Mouse (Mus musculus): ENCODE measurements around the gene Zbtb18.

The Zbtb18 gene

DNA sequence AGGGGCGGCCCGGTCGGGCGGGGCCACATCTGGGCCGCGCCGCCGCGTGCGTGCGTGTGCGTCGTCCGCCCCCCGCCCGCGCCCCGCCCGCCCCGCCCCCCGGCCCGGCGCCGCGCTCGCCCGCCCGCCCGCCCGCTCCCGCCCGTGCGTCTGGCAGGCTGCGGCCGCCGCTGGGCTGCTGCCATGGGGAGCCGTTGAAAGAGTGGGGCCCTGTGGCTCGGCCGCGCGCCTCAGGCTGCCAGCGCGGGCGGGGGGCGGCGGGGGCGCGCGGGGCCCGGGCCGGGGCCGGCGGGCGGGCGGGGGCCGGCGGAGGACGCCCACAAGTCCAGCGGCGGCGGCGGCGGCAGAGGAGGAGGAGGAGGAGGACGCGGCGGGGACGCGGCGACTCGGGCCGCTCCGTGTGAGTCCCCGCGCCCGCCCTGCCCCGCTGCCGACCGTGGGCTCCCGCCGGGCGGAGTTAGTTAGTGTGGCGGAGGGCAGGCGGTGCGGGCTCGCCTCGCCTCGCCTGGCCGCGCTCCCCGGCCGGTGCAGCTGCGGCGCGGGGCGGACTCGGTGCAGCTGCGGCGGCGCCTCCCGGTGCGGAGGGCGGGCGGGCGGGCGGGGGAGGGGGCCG is at the start of gene Zbtb18:
Zbtb18 (plus strand) TSS at position 156 of the 613 bp plus-strand sequence.
- DNase-seq (ENCODE audit: low spot score) = no peak

DNA sequence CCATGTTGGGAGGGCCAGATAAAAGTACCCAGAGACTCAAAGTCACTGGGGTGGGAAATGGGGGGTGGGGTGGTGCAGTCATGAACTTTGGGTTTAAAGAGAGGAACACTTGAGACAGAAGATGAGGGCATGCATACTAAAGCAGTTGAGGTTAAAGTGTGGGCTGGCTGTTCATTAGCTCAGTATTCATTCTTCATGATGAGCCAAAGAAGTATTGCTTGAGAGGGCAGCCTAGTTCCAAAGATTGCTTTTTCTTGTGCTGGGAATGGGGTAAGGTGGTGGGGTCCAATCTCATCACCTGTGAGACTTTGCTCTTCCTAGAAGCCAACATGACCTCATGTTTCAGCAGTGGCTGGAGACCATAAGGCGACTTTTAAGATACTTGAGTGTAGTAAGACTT is 44.7 kb upstream of the Zbtb18 start:
- no peak for DNase-seq (ENCODE audit: low spot score)

DNA sequence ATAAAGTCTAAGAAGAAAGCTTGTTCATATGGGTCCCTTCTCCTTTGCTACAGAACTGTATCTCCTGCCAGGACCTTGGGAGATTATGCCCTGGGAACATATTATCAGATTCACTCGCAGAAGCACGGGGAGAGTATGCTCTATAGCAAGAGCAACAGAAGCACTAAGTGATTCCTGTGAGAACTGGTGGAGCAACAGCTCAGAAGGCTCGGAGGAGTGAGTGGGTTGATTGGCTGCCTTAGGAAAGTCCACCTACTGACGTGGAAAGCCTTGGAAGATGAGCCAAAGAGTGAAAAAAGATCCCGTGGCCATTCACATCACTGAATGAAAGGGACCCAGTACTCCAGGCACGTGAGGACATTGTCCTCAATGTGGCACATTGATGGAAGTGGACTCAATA is 37.0 kb upstream of the Zbtb18 start:
- DNase-seq (ENCODE audit: low spot score) = no peak

DNA sequence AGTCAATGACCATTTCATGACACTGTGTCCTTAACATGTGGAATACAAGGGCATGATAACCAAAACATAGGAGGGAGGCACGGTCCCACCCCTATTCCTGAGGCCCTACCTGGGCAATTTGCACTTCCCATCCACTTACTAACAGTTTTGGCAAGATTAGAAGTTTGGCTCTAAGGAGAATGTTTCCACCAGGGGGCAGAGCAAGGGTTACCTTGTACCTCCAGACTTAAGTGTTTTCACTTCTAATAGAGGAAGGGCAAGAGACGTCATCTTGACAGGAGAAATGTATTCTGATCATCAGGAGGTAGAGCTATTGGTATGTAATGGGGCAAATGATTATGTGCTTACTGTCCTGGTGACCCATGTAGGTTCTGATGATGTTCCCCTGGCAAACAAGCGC is 33.5 kb upstream of the Zbtb18 start:
- peak; percentile 20 for DNase-seq (ENCODE audit: low spot score)

DNA sequence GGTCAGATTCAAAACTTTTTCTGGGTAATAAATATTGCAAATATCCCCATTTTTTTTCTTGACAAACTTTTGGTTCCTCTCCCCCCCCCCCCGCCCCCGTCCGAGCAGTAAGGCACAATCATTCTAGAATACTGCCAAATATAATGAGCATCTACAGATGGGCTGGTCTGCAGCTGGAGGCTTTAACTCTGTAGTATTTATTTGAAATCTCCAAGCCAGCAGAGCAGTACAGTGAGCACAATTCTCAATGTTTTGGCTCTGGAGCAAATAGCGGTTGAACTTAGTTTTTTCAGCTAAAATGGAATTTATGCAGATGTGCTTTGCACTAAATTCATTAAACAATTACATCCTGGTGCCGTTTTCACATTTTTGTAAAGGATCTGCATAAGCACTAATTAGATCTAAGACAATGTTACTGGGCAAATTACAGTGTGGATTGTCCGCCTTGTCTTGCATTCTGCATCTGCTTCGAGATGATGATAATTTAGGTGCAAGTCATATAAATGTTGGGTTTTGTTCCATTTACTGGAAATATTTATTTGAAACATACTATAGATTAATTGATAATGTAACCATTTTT is 31.3 kb upstream of the Zbtb18 start:
- DNase-seq (ENCODE audit: low spot score) = no peak

DNA sequence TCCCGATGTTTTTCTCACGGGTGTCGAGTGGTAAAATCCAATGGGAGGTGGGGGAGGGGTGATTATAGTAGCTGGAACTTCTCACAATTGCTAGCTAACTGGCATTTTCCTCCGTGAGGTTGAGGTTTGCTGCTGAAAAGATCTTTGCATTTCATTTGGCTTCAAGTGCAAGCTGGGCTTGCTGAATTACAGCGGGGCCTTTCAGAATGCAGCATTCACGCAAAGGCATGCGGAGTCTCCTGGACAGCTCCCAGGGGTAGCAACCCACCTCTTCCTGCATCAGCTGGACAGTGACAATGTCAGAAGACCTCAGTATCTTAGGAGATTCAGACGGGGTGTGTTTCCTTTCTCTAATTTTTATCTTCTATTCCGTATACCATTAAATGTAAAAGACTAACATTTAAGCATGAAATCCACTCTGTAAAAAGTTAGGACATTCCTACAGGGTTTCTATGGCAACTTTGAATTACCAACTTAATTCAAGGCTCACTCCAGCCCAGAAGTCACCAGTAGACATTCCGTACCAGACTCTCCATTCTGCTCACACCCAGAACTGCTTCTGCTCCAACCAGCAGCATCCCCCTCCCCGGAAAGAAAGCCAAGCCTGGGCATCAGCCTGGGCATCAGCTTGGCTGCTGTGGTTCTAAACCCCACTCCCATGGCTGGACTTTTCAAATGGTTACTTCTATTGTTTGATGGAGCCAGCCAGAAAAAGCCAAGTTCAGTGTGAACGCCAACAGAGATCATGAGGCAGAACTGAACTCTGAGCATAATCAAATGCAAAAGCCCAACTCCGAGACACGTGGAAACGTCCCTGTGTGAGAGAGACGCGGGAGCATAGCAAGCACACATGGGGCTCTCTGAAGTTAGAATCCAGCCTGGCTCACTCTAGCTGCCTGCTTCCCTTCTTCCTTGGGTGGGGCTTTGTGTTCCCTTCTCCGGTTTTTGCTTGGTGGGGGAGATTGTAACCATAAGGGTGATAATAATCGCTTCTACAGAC is 30.5 kb upstream of the Zbtb18 start:
- peak; percentile 56 for DNase-seq (ENCODE audit: low spot score)

DNA sequence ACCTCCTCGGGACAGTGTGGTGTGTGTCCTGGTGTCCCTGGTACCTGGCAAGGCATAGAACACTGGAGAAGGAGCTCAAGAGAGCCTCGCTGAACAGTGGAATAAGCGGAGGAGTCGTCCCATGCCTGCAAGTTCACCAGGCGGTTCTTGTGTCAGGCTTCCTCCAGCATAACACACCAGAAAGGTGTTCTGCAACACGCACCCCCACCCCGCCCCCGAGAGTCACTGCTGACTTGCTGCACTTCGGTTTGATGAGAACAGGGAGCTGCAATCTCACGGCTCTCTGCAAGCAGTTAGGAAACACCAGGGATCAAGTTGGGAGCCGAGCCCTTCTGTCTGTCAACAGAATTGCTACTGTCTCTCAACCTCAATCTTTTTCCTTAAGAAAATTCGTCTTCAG is 22.8 kb upstream of the Zbtb18 start:
- no peak for DNase-seq (ENCODE audit: low spot score)

DNA sequence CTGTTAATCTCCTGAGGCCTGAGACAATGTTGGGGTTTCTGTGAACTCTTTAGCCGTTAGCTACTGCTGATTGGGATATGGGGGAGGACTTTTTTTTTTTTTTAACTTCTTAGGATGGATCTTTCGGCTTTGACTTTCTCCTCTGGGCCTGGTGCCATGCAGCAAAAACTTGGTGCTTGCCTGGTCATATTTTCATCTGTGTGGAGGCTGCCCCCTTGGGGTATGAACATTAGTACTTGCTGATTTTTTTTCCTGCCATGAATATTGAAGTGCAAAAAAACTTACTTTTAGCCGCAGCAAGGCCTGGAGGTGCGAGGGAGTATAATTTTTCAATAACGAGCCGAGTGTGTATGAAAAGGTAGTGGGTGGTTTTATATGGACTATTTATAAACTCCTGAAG is 22.0 kb upstream of the Zbtb18 start:
- DNase-seq (ENCODE audit: low spot score) = no peak

DNA sequence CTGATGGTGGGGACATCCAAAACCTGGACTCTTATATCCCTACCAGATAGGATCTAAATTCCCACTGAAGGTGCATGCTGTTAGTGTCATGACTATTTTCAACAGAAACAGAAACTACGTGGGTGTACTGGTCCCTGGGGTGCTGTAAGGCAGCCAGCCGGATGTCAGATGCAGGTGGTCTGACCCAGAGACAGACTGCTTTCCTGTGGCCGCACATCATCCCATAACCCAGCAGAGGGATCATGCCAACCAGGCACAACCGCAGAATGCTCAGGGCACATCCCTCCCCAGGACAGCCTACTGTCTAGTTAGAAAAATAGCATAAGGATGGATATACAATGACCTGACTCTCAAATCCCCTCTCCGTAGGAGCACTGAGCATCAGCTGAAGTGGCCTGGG is 14.3 kb upstream of the Zbtb18 start:
- DNase-seq (ENCODE audit: low spot score) = no peak

DNA sequence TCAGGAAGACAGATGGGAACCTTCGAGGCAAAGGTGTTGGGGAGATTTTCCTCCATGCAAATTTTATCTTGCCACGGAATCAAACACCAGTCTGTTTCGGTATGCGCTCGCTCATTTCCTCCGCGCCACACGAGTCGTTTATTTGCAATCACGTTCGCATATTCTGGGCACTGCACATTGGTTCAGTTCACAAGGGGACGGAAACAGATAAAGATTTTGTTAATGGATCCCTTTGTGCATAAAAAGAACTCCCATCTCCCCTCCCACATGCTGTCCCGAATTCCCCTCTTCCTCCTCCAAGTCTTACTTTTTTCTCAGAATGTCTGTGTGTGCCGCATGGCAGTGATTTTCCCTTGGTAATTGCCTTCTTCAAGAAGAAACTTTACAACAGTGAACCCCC is 13.8 kb upstream of the Zbtb18 start:
- DNase-seq (ENCODE audit: low spot score) = no peak

DNA sequence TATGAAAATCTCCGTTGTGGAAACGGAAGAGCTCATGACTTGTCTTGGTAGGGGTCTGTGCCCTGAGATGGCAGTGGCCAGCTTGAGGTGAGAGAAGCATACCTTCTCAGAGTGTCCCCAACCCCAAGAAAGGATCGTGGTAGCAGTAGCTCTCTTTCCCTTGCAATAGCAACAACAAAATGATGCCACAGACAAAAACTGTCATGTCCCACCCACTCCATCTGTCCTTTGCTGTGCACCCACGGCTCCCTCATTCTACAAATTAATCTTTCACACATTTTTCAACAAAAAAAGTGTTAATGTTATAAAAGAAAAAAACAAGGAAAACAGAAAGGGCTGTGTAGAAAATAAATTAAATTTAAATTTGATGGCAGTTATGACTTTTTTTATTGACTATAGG is 13.1 kb upstream of the Zbtb18 start:
- no peak for DNase-seq (ENCODE audit: low spot score)

DNA sequence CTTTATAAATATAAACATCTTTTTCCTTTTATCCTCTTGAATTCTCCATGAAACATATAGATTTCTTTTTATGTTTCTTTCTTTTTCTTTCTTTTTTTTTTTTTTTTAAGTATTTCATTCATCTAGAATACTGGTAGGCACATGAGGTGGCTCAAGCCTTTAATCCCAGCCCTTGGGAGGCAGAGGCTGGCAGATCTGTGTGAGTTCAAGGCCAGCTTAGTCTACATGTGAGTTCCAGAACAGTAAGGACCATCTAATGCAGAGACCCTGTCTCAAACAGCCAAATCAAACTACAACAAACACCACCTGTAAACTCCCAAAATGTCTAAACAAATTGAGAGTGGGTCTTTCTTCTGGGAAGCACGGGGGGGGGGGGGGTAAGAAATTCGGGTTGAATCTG is 1.7 kb upstream of the Zbtb18 start:
- no peak for DNase-seq (ENCODE audit: low spot score)

DNA sequence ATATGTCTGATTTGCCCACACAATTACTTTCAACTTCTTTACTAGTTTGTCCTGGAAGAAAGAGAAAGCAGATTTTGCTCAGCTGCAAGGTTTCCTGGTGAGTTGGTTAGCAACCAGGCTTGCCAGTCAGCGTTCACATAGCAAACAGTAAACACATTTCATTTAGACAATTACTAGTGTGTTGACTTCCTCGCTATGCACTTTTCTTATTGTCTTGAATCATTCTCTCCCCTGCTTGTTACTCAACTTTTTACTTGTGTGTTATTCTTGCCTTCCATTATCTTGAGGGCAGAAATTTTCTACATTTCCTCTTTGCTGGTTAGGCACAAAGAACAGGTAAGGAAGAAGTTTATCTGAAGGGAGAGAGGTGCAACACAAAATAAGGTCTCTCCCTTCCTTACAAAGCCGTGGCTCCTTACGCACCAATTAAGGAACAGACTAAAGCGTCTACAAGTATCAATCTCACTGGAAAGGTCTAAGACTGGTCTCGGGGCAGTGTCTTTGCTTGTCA is 1.1 kb upstream of the Zbtb18 start:
- DNase-seq (ENCODE audit: low spot score) = peak; percentile 44

DNA sequence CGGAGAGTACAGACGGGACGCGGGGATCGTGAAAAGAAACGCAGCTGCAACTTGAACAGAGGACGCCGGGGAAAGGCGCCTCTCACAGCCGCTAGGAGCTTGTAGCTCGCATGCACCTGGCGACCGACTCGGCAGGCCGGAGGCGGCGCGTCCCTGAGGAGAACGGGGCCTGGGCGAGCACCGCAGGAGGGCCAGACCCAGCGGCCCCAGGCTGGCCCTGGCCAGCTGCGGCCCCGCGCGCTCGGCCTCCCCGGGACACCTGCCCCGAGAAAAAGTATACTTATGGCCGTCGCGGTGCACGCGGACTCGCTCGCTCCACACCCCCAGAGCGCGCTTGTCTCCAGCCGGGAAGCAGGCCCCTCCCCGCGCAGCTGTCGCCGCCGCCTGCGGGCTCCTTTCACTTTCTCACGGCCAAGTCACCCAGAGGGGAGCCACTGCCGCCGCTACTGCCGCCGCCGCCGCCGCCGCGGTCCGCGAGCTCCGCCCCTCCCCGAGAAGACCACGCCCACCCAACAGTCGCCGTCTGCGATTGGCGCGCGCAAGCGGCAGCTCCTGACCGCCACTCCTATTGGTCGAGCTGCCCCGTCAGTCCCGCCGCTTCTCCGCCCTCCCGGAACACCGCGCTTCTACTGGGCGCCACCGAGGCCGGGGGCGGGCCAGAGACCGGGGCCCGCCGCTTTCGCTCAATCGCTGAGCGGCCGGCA is 507 bp upstream of the Zbtb18 start:
- DNase-seq (ENCODE audit: low spot score) = peak; percentile 97

DNA sequence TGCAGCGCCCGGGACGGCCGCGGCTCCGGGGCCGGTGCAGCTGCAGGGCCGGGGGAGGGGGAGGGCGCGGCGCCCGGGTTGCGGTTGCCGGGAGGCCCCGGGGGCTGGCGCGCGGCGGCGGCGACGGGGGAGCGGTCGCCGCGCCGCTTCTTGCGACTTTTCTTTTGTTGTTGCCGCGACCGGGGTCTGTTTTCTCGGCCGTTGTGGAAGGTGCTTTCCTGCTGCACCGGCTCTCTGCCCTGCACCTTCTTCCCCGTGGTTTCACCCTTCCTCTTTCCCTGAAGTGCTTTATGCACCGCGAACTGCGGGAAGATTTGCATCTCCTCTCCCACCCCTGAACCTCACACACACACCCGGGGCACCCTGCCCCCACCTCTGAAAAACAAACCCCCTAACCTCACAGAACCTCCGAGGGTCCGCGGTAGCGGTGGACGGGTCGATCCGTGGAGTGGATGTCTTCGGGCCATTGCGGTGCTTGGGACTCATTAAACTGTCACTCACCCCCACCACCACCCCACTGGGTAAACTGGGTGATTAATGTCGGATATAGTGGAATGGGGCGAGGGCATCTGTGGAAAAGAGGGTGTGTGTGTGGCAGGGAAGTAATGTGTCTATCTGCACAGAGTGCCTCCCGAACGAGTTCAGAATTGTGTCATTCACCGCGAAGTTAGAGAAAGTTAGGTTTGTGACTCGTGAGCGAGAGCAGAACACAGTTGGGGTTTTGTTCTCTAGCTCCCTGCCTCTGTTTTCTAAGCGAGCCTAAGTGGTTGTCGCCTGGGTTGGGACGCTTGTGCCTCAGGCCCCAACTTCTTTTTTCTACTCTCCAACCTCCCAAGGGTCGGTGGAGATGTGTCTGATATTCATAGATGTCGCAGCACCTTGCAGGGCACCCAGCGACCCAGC is 921 bp downstream of the Zbtb18 start:
- DNase-seq (ENCODE audit: low spot score) = peak; percentile 55

DNA sequence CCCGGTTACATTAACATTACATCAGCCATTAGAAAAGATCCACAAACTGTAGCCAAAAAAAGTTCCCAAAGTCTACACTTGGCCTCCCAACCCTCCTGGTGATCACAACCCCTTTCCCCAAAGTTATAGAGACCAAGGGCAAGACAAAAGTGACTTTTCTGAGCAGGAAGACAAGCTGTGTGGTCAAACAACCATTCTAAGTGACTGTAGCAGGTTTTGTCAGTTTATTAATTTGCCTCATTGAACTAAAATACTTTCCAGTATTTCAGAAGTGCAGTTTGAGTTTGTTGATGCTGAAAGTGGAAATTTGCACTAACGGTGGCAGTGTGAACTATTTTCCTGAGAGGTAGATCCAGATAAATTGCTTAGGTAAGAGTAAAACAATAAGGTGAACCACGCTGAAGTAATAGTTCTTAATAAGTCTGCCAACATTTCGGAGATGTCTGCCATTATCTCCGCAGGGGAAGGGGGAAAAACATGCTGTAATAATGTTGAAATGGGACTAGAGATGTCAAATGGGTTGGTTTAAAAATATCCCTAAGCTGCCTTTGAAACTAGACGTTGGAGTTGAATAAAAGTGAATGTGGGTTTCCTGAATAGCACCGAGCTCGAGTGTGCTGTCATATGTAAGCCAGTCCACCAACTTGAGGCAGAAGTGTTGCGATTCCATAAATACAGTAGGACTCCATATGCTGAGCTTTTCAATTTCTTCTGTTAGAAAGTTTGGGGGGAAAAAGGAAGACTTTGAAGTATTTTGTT is 1.8 kb downstream of the Zbtb18 start:
- no peak for DNase-seq (ENCODE audit: low spot score)

DNA sequence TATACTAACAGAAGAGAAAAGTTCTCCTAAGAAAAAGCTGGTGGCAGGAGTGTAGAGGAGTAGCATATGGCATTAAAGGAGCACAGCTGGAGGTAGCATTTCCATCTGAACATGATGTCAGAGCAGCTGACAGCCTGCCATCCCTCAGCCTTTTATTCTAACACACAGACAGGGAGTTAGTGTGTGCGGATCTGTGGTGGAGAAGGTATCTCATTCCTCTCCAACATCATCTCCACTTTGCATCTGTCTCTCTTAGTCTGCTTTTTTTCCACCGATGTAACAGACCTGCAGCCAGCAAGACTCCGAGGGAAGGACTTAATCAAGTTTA is 2.3 kb downstream of the Zbtb18 start:
- peak; percentile 77 for DNase-seq (ENCODE audit: low spot score)

DNA sequence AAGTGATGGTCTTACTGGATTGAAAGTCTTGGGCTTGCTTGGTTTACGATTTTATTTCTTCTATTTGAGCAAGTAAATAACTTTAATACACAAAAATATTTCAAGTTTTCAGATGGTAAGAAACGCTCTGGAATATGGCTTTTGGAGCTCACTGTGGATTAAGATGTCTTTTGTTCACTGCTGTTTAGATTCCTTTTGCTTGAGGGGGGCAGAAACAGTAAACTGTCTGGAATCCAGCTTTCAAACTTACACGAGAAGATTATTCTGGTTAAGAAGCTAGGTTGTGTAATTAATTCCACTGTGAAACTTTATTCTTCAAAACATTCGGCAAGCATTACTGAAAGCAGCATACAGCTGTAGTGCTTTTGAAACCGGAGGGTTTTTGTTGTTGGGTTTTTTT is 2.8 kb downstream of the Zbtb18 start:
- DNase-seq (ENCODE audit: low spot score) = no peak

DNA sequence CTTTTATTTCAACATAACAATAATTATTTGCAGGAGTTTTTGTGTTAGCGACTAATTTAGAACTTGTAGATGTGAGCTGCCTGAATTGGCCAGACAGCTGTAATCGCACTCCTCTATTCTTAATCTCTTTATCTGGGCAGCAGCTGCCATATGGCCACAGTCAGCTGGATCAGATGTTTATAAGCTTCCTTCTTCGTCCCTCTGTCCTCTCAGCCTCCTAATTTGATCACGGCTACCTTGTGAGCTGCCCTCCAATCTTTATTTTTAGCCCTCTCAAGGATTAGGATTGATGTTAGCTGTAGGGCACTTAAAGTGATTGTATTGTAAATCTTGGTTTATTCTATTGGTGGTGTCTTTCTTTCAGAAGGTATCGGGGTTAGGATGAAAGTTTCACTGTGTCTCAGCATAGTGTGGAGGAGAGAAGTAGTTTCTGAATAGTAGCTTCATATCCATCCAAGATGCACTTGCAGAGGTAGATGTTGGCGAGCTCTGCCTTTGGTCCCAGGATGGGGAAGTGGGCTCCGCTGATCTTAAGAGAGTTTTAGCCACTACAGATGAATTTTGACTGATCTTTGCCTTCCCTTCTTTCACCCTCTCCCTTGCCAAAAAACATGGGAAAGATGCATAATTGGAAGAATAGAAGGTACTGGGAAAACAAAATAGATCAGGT is 3.4 kb downstream of the Zbtb18 start:
- DNase-seq (ENCODE audit: low spot score) = peak; percentile 50

DNA sequence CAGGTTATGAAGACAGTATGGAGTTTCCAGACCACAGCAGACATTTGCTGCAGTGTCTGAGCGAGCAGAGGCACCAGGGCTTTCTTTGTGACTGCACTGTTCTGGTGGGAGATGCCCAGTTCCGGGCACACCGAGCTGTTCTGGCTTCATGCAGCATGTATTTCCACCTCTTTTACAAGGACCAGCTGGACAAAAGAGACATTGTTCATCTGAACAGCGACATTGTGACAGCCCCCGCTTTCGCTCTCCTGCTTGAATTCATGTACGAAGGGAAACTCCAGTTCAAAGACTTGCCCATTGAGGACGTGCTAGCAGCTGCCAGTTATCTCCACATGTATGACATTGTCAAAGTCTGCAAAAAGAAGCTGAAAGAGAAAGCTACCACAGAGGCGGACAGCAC is 4.9 kb downstream of the Zbtb18 start:
- DNase-seq (ENCODE audit: low spot score) = peak; percentile 72
